Mouse (Mus musculus): ENCODE results near the gene Otop1.

Otop1 gene

GRCm38 (mm10) chr5:38301761-38302411 is 26.1 kb downstream of the Otop1 start:
- no peak for DNase-seq (ENCODE audit: low read depth, low spot score)

- DNase-seq (ENCODE audit: low read depth, low spot score) = no peak
Measured at GRCm38 (mm10) chr5:38302651-38303050, 26.9 kb downstream of the Otop1 start.

GRCm38 (mm10) chr5:38305241-38305640 is 29.5 kb downstream of the Otop1 start:
- no peak for DNase-seq (ENCODE audit: low read depth, low spot score)

- peak; percentile 58 for DNase-seq (ENCODE audit: low read depth, low spot score)
Measured at GRCm38 (mm10) chr5:38307255-38308101, 31.7 kb downstream of the Otop1 start.

GRCm38 (mm10) chr5:38308873-38309272 is 33.1 kb downstream of the Otop1 start:
- DNase-seq (ENCODE audit: low read depth, low spot score) = no peak

GRCm38 (mm10) chr5:38309795-38310194 is 34.0 kb downstream of the Otop1 start:
- no peak for DNase-seq (ENCODE audit: low read depth, low spot score)

- no peak for DNase-seq (ENCODE audit: low read depth, low spot score)
Measured at GRCm38 (mm10) chr5:38318966-38319786, 43.4 kb downstream of the Otop1 start, which contains the start of gene Drd5. Drd5 (plus strand) TSS chr5:38319367.

- no peak for DNase-seq (ENCODE audit: low read depth, low spot score)
Measured at GRCm38 (mm10) chr5:38333381-38333780, 57.6 kb downstream of the Otop1 start.

- DNase-seq (ENCODE audit: low read depth, low spot score) = no peak
Measured at GRCm38 (mm10) chr5:38334582-38334981, 58.8 kb downstream of the Otop1 start.

GRCm38 (mm10) chr5:38343101-38343500 is 67.3 kb downstream of the Otop1 start:
- DNase-seq (ENCODE audit: low read depth, low spot score) = no peak

GRCm38 (mm10) chr5:38346646-38347432 is 71.1 kb downstream of the Otop1 start:
- no peak for DNase-seq (ENCODE audit: low read depth, low spot score)

- DNase-seq (ENCODE audit: low read depth, low spot score) = no peak
Measured at GRCm38 (mm10) chr5:38350351-38350929, 74.7 kb downstream of the Otop1 start.
